Comparison of ENCODE assay signal across 8 mouse cellular contexts in the genomic region with DNA sequence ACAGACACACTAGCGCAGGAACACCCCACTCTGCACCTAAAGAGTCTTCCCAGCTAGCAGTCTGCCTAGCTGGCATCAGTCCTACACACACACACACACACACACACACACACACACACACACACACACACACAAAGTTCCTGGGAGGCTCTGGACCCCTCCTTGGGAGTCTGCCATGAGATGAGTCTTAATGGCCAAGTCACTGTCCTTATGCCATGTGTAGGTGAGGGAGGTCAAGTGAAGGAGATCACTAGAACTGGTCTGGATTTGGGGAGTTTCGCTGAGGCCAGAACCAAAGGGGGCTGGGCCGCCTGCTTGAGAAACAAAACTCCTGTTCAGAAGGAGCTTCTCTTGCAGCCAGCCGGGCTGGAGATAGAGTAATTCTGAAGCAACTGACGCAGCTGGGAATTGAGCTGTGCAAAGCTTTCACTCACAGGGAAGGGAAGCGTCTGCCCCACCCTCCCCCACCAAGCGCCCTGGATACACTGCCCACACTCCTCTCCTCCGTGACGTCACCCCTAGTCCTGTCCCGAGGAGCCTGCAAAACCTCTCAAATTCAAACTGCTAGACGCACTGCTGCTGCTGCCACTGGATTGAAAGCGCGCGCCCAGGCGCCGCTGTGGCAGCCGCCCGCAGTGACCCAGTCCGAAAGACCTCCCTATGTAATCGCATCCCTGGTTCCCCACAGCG. TPM values are rescaled to one million over a fixed set of nuclear protein-coding genes. Genes with fewer than 3 reads are reported as not detected.
DNase-seq lines count a peak whose midpoint lies in the region; ATAC-seq and TF ChIP-seq lines count a peak whose summit lies in the region.

No protein-coding gene starts in this region.

- peak overlapping the region; percentile 31 for H3K4me3 ChIP-seq in intestine, embryonic 14.5 days (ENCODE audit: low read depth, low read length)
- peak overlapping the region; percentile 17 for H3K4me3 ChIP-seq in limb, embryonic 11.5 days (ENCODE audit: low read depth, low read length)
- peak overlapping the region; percentile 53 for H3K4me3 ChIP-seq in olfactory bulb, adult 2 months (ENCODE audit: insufficient read depth, low read depth, low read length)

- H3K36me3 ChIP-seq in intestine, embryonic 14.5 days (ENCODE audit: control insufficient read depth, insufficient read depth, low read length), result no peaks in the 10 kb centered on the region
- no peaks in the 10 kb centered on the region for H3K36me3 ChIP-seq in limb, embryonic 11.5 days (ENCODE audit: control insufficient read depth, insufficient read depth, low read length)

- no peak overlapping the region for H3K27ac ChIP-seq in intestine, embryonic 14.5 days (ENCODE audit: low read depth)
- no peak overlapping the region for H3K27ac ChIP-seq in limb, embryonic 11.5 days (replicated peaks; ENCODE audit: low read depth, low read length)
- H3K27ac ChIP-seq in olfactory bulb, adult 2 months (ENCODE audit: insufficient read depth, low read depth, low read length), result peak overlapping the region; percentile 78

- H3K27me3 ChIP-seq in intestine, embryonic 14.5 days (replicated peaks; ENCODE audit: control insufficient read depth, insufficient read depth, low read length), result no peaks in the 10 kb centered on the region
- peaks cover 5% of the 10 kb centered on the region; the same call in 1 of the 2 replicates for H3K27me3 ChIP-seq in limb, embryonic 11.5 days (ENCODE audit: control insufficient read depth, insufficient read depth, low read length)

- TF ChIP-seq CTCF in olfactory bulb, adult 2 months (IDR thresholded peaks at IDR 0.05; ENCODE audit: insufficient read depth, low read depth, low read length), result no peak

- no peaks in the 10 kb centered on the region for H3K9me3 ChIP-seq in intestine, embryonic 14.5 days (ENCODE audit: control insufficient read depth, low read length)
- no peaks in the 10 kb centered on the region for H3K9me3 ChIP-seq in limb, embryonic 11.5 days (ENCODE audit: control insufficient read depth, low read length)

- peak overlapping the region; percentile 50 for H3K4me2 ChIP-seq in intestine, embryonic 14.5 days (ENCODE audit: low read length)
- H3K4me2 ChIP-seq in limb, embryonic 11.5 days (ENCODE audit: low read depth, severe bottlenecking), result peak overlapping the region; percentile 49

- peak; percentile 13 to 66 for DNase-seq in adrenal gland, adult (ENCODE audit: inconsistent age in 2 of 2, low spot score in 1 of 2)
- DNase-seq in adrenal gland, adult 8-10 months, result no peak
- DNase-seq in embryo, embryonic 10.5 days (ENCODE audit: low spot score), result peak; percentile 68
- peak; percentile 44 for DNase-seq in gastrocnemius, postnatal 25 days
- peak; percentile 55 for DNase-seq in intestine, embryonic 14.5 days (ENCODE audit: low spot score)
- peak; percentile 44 for DNase-seq in limb, embryonic 11.5 days (ENCODE audit: low spot score)
- DNase-seq in B cell, adult 2 months, result no peak

- H3K4me1 ChIP-seq in intestine, embryonic 14.5 days (replicated peaks; ENCODE audit: control insufficient read depth, insufficient read depth, low read length), result no peaks in the 10 kb centered on the region
- no peaks in the 10 kb centered on the region for H3K4me1 ChIP-seq in limb, embryonic 11.5 days (ENCODE audit: control insufficient read depth, insufficient read depth, low read length)
- H3K4me1 ChIP-seq in olfactory bulb, adult 2 months (ENCODE audit: control insufficient read depth, insufficient read depth, low read length), result peaks cover 3% of the 10 kb centered on the region; the same call in 1 of the 2 replicates

- H3K9ac ChIP-seq in intestine, embryonic 14.5 days (ENCODE audit: low read length), result no peak overlapping the region
- no peak overlapping the region for H3K9ac ChIP-seq in limb, embryonic 11.5 days (ENCODE audit: low read length)

- no peak for TF ChIP-seq POLR2A in olfactory bulb, adult 2 months (IDR thresholded peaks at IDR 0.05; ENCODE audit: insufficient read depth, low read depth, low read length)

- peak; percentile 87 for ATAC-seq in intestine, embryonic 14.5 days (replicated peaks; ENCODE audit: low FRiP score, low TSS enrichment, low read depth)
- ATAC-seq in limb, embryonic 11.5 days (ENCODE audit: insufficient number of reproducible peaks, low FRiP score, low TSS enrichment, low read depth), result peak; percentile 73; the same call in 1 of the 2 replicates

- 6% methylated on average over 20 of the region's 21 CpGs for WGBS in intestine, embryonic 14.5 days
- WGBS in limb, embryonic 11.5 days, result 9% methylated on average over 21 of the region's 21 CpGs
- 10% methylated on average over 21 of the region's 21 CpGs for WGBS in olfactory bulb, adult 2 months

RNA-seq across cellular contexts. Expression of a gene that starts 3.5 kb away (rescaled TPM):
- total RNA-seq in adrenal gland, adult 8-10 months (2022), result 1 to 10 TPM in 3 of 4 experiments, under 1 TPM in 1; 0.87 to 2.3 (median 1.7) TPM
- under 1 TPM; 0.10 to 0.16 TPM for total RNA-seq in gastrocnemius, postnatal 25 days (2021)
- 1.6 TPM in 2 replicates for polyA plus RNA-seq in intestine, embryonic 14.5 days (2014; fragmentation: Nextera tagmentation; extraction: Ambion mirVana)
- 1.3 and 1.4 TPM in 2 replicates for polyA plus RNA-seq in limb, embryonic 11.5 days (2014; fragmentation: Nextera tagmentation; extraction: Ambion mirVana)
- not detected in 2 replicates for polyA plus RNA-seq in olfactory bulb, adult 2 months (2012; ENCODE audit: insufficient read depth, insufficient read length, low replicate concordance, missing spikeins)

Comparison
In these comparisons a context has a peak if more than half of its experiments do, and no peak if none do; other contexts are left out.
1. DNase-seq: peak in adrenal gland, adult (2 of 2), embryo, embryonic 10.5 days (single experiment), gastrocnemius, postnatal 25 days (single experiment), intestine, embryonic 14.5 days (single experiment) and limb, embryonic 11.5 days (single experiment); none in adrenal gland, adult 8-10 months (single experiment) and B cell, adult 2 months (0 of 2).
2. Peak in every context shown above with its lines, with median percentiles within 50 percentile points of each other: H3K4me3 ChIP-seq.